Mouse (Mus musculus): ENCODE results near the gene A4galt. TPM values are rescaled to one million over a fixed set of nuclear protein-coding genes. Genes with fewer than 3 reads are reported as not detected.

A4galt gene
- not detected in 2 replicates for total RNA-seq (2023)

GRCm38 (mm10) chr15:83251176-83252004 is at the start of gene A4galt:
TSS of gene A4galt (minus strand) at chr15:83251774.

Other genes with a start within 250 kb of the A4galt start
- gene Nfam1, start 218.5 kb downstream of the A4galt start, total RNA-seq (2023), result 432 and 462 TPM in 2 replicates
- 12.6 and 23.8 TPM in 2 replicates for gene Serhl, start 162.3 kb downstream of the A4galt start, total RNA-seq (2023)
- gene Rrp7a, start 129.0 kb downstream of the A4galt start, total RNA-seq (2023), result 40.8 and 44.1 TPM in 2 replicates
- gene Poldip3, start 102.4 kb downstream of the A4galt start, total RNA-seq (2023), result 177 and 222 TPM in 2 replicates
- 61.1 and 65.7 TPM in 2 replicates for gene Cyb5r3, start 79.2 kb downstream of the A4galt start, total RNA-seq (2023)
- 11.5 and 16.3 TPM in 2 replicates for gene Arfgap3, start 98.5 kb upstream of the A4galt start, total RNA-seq (2023)
- 106 and 126 TPM in 2 replicates for gene Pacsin2, start 212.8 kb upstream of the A4galt start, total RNA-seq (2023)